Mouse (Mus musculus) heart, adult 2 months (tissue): ENCODE measurements at regions not wholly inside any gene's neighbourhood (a gene's known extent, or its start where the extent isn't known, plus 50 kb on each side); places are given as distances from the start of the nearest gene placed in this dataset.

Source experiments
- DNase-seq, 2 experiments: peaks; one replicate each; pipeline ENCODE4 v3.0.0; 2021
- H3K27ac ChIP-seq: fragments of 200-600 bp; 2 replicates; pipeline ENCODE4 v1.8.1; 2022
- H3K27me3 ChIP-seq: fragments of 200-500 bp; 2 replicates; pipeline ENCODE4 v1.6.1; 2012; ENCODE audit warnings: mild to moderate bottlenecking, low read length, inconsistent platforms, mixed read lengths; ENCODE audit not compliant: control insufficient read depth, insufficient read depth
- H3K36me3 ChIP-seq: fragments of 200-500 bp; 2 replicates; pipeline ENCODE4 v1.6.1; 2012; ENCODE audit warnings: low read length, inconsistent platforms; ENCODE audit not compliant: control insufficient read depth, insufficient read depth
- H3K4me1 ChIP-seq: fragments of 200-500 bp; 2 replicates; pipeline ENCODE4 v1.6.1; 2011; ENCODE audit warnings: low read length; ENCODE audit not compliant: control insufficient read depth, insufficient read depth
- H3K4me3 ChIP-seq: fragments of 200-600 bp; 2 replicates; pipeline ENCODE4 v1.8.1; 2022
- H3K79me2 ChIP-seq: fragments of 200-500 bp; replicated peaks from 2 replicates; pipeline ENCODE4 v1.6.1; 2012; ENCODE audit warnings: mild to moderate bottlenecking, inconsistent platforms, low read length, moderate library complexity, mixed read lengths; ENCODE audit not compliant: control insufficient read depth, insufficient read depth
- H3K9ac ChIP-seq: fragments of 200-500 bp; 2 replicates; pipeline ENCODE4 v1.6.1; 2012; ENCODE audit warnings: low read depth, mild to moderate bottlenecking, control low read depth, inconsistent platforms, low read length, mixed read lengths
- CTCF ChIP-seq: fragments of 200-600 bp; IDR thresholded peaks from 2 replicates; pipeline ENCODE4 v1.8.1; 2022; ENCODE audit warnings: antibody characterized with exemption, mild to moderate bottlenecking, moderate library complexity
- EP300 ChIP-seq: fragments of 200-500 bp; IDR thresholded peaks from 2 replicates; pipeline ENCODE4 v1.6.1; 2011; ENCODE audit warnings: low read depth, low read length, control low read depth; ENCODE audit not compliant: insufficient read depth
- POLR2A ChIP-seq: fragments of 200-500 bp; IDR thresholded peaks from 2 replicates; pipeline ENCODE4 v1.6.1; 2011; ENCODE audit warnings: mild to moderate bottlenecking, low read depth, low read length, control low read depth; ENCODE audit not compliant: insufficient read depth
- whole genome bisulfite sequencing: fragments of 180-500 bp; shearing (Covaris S2); methylation state at CpG from one replicate; pipeline ENCODE4 v1.1.7; 2018; 5-methylcytosine and 5-hydroxymethylcytosine counted together
- intact Hi-C: fragments of 180-260 bp; cut with DNase I; formaldehyde crosslinking; loops from one replicate; pipeline ENCODE4 v1.15.1; 2025

DNA sequence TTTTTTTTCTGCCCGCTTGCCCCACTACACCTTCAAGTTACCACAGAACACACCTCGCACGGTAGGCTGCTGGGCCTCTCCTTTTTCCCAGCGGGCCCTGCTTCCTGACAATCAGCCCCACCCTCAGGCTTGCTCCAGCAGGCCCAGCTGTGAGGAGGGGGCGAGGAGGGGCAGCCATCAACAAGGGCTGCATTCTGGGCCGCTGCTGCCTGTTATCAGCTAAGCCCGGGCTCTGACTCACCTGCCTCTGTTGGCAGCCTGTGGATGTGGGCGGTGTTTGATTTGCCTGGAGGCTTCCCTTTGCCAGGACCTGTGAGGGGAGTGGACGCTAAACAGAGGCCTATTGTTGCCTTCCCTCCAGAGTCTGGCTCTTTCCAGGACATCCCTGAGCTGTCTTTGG, 161.6 kb downstream of the Zfp36l2 start:
- 20% methylated on average over 9 of the region's 9 CpGs for WGBS
- Histone ChIP-seq H3K4me3 (no peak overlapping the region), H3K27me3 (no peaks in the 10 kb centered on the region), H3K27ac (no peak overlapping the region), H3K4me1 (peaks cover 3% of the 10 kb centered on the region), H3K9ac (0 out of 2 replicates have a peak overlapping the region, but pooled peaks have one; percentile 19), H3K79me2 (no peaks in the 10 kb centered on the region), H3K36me3 (no peaks in the 10 kb centered on the region)
- peak; percentile 71 to 77 for DNase-seq
- no peak for TF ChIP-seq CTCF
- no peak for TF ChIP-seq EP300
- no peak for TF ChIP-seq POLR2A
- intact Hi-C loops: loop anchor here (2.0 to 5.0 kb wide), 3 partner anchors 31 to 361 kb away; no protein-coding TSS in a partner anchor

GRCm38 (mm10) chr17:84022358-84022757, 165.4 kb downstream of the Zfp36l2 start:
- intact Hi-C loops: no loop called here
- H3K79me2 ChIP-seq: no peaks in the 10 kb centered on the region
- no peak for TF ChIP-seq EP300

DNA sequence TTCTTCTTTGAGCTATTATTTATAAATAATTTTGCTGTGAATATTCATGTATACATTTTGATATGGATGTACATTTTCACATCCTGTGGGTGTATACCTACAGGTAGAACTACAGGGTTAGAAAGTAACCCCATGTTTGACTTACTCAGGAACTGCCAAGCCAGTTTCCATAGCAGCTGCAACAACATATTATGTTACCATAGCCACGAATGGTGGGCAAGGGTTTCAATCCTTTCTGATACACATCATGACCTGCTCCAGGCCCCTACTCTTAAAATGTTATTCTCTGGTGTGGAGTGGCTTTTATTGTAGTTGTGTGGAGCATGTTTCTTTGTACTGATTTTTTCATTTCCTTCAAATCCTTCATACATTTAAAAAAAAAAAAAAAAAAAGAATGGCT, 168.9 kb downstream of the Zfp36l2 start:
- 77% methylated on average over 1 of the region's 1 CpGs for WGBS
- Histone ChIP-seq H3K27ac (no peak overlapping the region), H3K4me3 (no peak overlapping the region), H3K4me1 (no peaks in the 10 kb centered on the region), H3K79me2 (no peaks in the 10 kb centered on the region), H3K27me3 (no peaks in the 10 kb centered on the region), H3K36me3 (no peaks in the 10 kb centered on the region), H3K9ac (no peak overlapping the region)
- DNase-seq: no peak
- intact Hi-C loops: no loop called here
- no peak for TF ChIP-seq EP300
- TF ChIP-seq CTCF: no peak
- TF ChIP-seq POLR2A: no peak

More at GRCm38 (mm10) chr17:84022358-84022757, 165.4 kb downstream of the Zfp36l2 start:
- Histone ChIP-seq H3K4me3 (no peak overlapping the region), H3K9ac (no peak overlapping the region), H3K27ac (no peak overlapping the region), H3K4me1 (no peaks in the 10 kb centered on the region), H3K36me3 (no peaks in the 10 kb centered on the region), H3K27me3 (no peaks in the 10 kb centered on the region)
- 75% methylated on average over 7 of the region's 7 CpGs for WGBS
- DNase-seq: no peak

- H3K4me1 ChIP-seq: no peaks in the 10 kb centered on the region
- no peak overlapping the region for H3K4me3 ChIP-seq
- no peak for TF ChIP-seq EP300
- TF ChIP-seq CTCF: no peak
- no peak for TF ChIP-seq POLR2A
- intact Hi-C loops: no loop called here
- no peaks in the 10 kb centered on the region for H3K36me3 ChIP-seq
- H3K27me3 ChIP-seq: no peaks in the 10 kb centered on the region
- no peak for DNase-seq
- no peak overlapping the region for H3K27ac ChIP-seq
- WGBS: 87% methylated on average over 4 of the region's 4 CpGs
- no peak overlapping the region for H3K9ac ChIP-seq
- H3K79me2 ChIP-seq: no peaks in the 10 kb centered on the region
Measured at GRCm38 (mm10) chr17:84017891-84018290, 169.9 kb downstream of the Zfp36l2 start.

DNA sequence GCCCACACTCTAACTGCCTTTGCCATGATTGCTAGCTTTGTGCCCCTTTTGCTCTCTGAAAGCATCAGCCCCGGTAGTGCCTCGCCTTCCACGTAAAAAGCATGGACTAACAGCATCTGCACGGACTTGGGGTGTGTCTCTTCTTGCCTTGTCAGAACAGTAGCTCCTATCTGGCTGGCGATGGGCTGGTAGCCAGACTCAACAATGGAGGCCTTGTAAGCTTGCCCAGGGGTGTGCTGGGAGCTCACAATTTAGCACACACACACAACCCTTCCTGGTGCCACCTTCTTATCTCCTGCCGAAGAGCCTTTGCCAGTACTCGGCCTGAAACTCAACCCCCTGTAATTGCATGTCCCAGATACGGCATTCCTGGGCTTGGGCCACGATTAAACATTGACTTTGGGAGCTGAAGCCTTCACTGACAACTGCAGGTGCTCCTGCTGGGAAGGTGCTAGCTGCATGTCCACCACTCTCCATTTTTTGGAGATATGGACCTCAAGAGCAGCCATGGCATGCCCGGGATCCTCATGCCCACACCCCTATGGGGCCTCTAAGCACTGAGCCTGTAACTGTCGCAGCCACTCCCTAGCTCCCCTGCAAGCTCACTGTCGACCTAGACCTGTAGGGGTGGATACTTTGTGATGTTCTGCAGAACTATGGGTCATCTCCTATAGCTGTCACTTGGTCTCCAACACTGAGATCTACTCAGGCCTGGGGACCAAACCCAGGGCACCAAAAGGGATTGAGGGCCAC, 166.7 kb upstream of the Haao start:
- no peak overlapping the region for H3K4me3 ChIP-seq
- 52% methylated on average over 12 of the region's 12 CpGs for WGBS
- no peak overlapping the region for H3K9ac ChIP-seq
- no peak for DNase-seq
- H3K27ac ChIP-seq: no peak overlapping the region
- H3K27me3 ChIP-seq: no peaks in the 10 kb centered on the region
- intact Hi-C loops: no loop called here
- H3K79me2 ChIP-seq: no peaks in the 10 kb centered on the region
- H3K36me3 ChIP-seq: no peaks in the 10 kb centered on the region
- no peaks in the 10 kb centered on the region for H3K4me1 ChIP-seq
- TF ChIP-seq CTCF (no peak), POLR2A (no peak), EP300 (no peak)

GRCm38 (mm10) chr17:84010492-84011060, 162.8 kb upstream of the Haao start:
- Histone ChIP-seq H3K27me3 (no peaks in the 10 kb centered on the region), H3K4me1 (no peaks in the 10 kb centered on the region), H3K4me3 (no peak overlapping the region), H3K27ac (no peak overlapping the region), H3K9ac (no peak overlapping the region), H3K79me2 (no peaks in the 10 kb centered on the region), H3K36me3 (no peaks in the 10 kb centered on the region)
- intact Hi-C loops: no loop called here
- DNase-seq: no peak
- WGBS: 97% methylated on average over 3 of the region's 3 CpGs
- TF ChIP-seq EP300: no peak
- no peak for TF ChIP-seq POLR2A
- no peak for TF ChIP-seq CTCF
